Mouse (Mus musculus) lung, embryonic 15.5 days (tissue): ENCODE results near the gene Clmn. TPM values are rescaled to one million over a fixed set of nuclear protein-coding genes. Genes with fewer than 3 reads are reported as not detected.

ENCODE experiments used
- ATAC-seq: fragments of 200-750 bp; cut with Nextera tagmentation; 2 replicates; pipeline ENCODE4 v1.8.0; 2017; ENCODE audit warnings: moderate number of reproducible peaks, borderline replicate concordance; ENCODE audit not compliant: low FRiP score, low TSS enrichment; ENCODE audit errors: extremely low read depth
- H3K27ac ChIP-seq: fragments of 300-500 bp; sonication (generic); 2 replicates; pipeline ENCODE4 v1.5.1; 2015; ENCODE audit warnings: moderate library complexity, mild to moderate bottlenecking, inconsistent platforms
- H3K27me3 ChIP-seq: fragments of 300-500 bp; sonication (generic); 2 replicates; pipeline ENCODE4 v1.6.1; 2015; ENCODE audit warnings: inconsistent platforms
- H3K36me3 ChIP-seq: fragments of 300-500 bp; sonication (generic); 2 replicates; pipeline ENCODE4 v1.6.1; 2015; ENCODE audit warnings: inconsistent platforms
- H3K4me1 ChIP-seq: fragments of 300-500 bp; sonication (generic); 2 replicates; pipeline ENCODE4 v1.6.1; 2015; ENCODE audit warnings: inconsistent platforms
- H3K4me2 ChIP-seq: fragments of 300-500 bp; sonication (generic); 2 replicates; pipeline ENCODE4 v1.6.1; 2015; ENCODE audit warnings: inconsistent platforms, mild to moderate bottlenecking, moderate library complexity
- H3K4me3 ChIP-seq: fragments of 300-500 bp; sonication (generic); 2 replicates; pipeline ENCODE4 v1.5.1; 2015; ENCODE audit warnings: mild to moderate bottlenecking, inconsistent platforms
- H3K9ac ChIP-seq: fragments of 300-500 bp; sonication (generic); 2 replicates; pipeline ENCODE4 v1.6.1; 2015; ENCODE audit warnings: inconsistent platforms
- H3K9me3 ChIP-seq: fragments of 300-500 bp; sonication (generic); 2 replicates; pipeline ENCODE4 v1.6.1; 2016; ENCODE audit warnings: inconsistent platforms
- WGBS: fragments of 180-500 bp; shearing (Covaris S2); methylation state at CpG from one replicate; pipeline ENCODE4 v1.1.7; 2015; 5-methylcytosine and 5-hydroxymethylcytosine counted together
- polyA plus RNA-seq: library from polyadenylated mRNA; unstranded; fragments of >200 nt; fragmentation: Nextera tagmentation; extraction: Ambion mirVana; gene quantifications from 2 replicates; pipeline ENCODE4 v1.2.1, GENCODE M21; 2015

The Clmn gene
- polyA plus RNA-seq, 1 experiment from 2014 or later, result 3.2 TPM

- Histone ChIP-seq H3K4me1 (peaks cover 11% of the 10 kb centered on the region; the same call in 1 of the 2 replicates), H3K27ac (no peak overlapping the region), H3K9me3 (no peaks in the 10 kb centered on the region), H3K27me3 (no peaks in the 10 kb centered on the region), H3K9ac (no peak overlapping the region), H3K36me3 (no peaks in the 10 kb centered on the region), H3K4me3 (no peak overlapping the region), H3K4me2 (peak overlapping the region; percentile 41)
- ATAC-seq, result peak; percentile 90
- WGBS, result 16% methylated on average over 16 of the region's 16 CpGs
These were observed 13.0 kb downstream of the Clmn start for GRCm38 (mm10) chr12:104851711-104852508.

- no peak for ATAC-seq
These were observed 14.8 kb downstream of the Clmn start for GRCm38 (mm10) chr12:104850119-104850518.

GRCm38 (mm10) chr12:104848667-104849066, 16.2 kb downstream of the Clmn start:
- H3K4me1 ChIP-seq, result peaks cover 27% of the 10 kb centered on the region
- no peak overlapping the region for H3K4me3 ChIP-seq
- no peak for ATAC-seq
- 83% methylated on average over 9 of the region's 9 CpGs for WGBS
- H3K36me3 ChIP-seq, result no peaks in the 10 kb centered on the region
- no peaks in the 10 kb centered on the region for H3K9me3 ChIP-seq
- no peak overlapping the region for H3K27ac ChIP-seq
- no peaks in the 10 kb centered on the region for H3K27me3 ChIP-seq
- no peak overlapping the region for H3K4me2 ChIP-seq
- H3K9ac ChIP-seq, result no peak overlapping the region

More at GRCm38 (mm10) chr12:104850119-104850518, 14.8 kb downstream of the Clmn start:
- WGBS, result 71% methylated on average over 7 of the region's 7 CpGs
- Histone ChIP-seq H3K4me2 (no peak overlapping the region), H3K36me3 (no peaks in the 10 kb centered on the region), H3K9ac (no peak overlapping the region), H3K9me3 (no peaks in the 10 kb centered on the region), H3K4me3 (no peak overlapping the region), H3K4me1 (peaks cover 22% of the 10 kb centered on the region), H3K27me3 (no peaks in the 10 kb centered on the region), H3K27ac (no peak overlapping the region)

GRCm38 (mm10) chr12:104847227-104847626, 17.6 kb downstream of the Clmn start:
- ATAC-seq, result no peak
- no peaks in the 10 kb centered on the region for H3K9me3 ChIP-seq

GRCm38 (mm10) chr12:104845707-104846106, 19.2 kb downstream of the Clmn start:
- 6% methylated on average over 11 of the region's 11 CpGs for WGBS
- Histone ChIP-seq H3K4me3 (peak overlapping the region; percentile 32), H3K36me3 (no peaks in the 10 kb centered on the region), H3K9me3 (no peaks in the 10 kb centered on the region), H3K27ac (no peak overlapping the region; the same call in 1 of the 2 replicates), H3K4me2 (peak overlapping the region; percentile 57), H3K9ac (0 out of 2 replicates have a peak overlapping the region, but pooled peaks have one; percentile 27), H3K4me1 (peaks cover 16% of the 10 kb centered on the region; the same call in 1 of the 2 replicates), H3K27me3 (no peaks in the 10 kb centered on the region)
- peak; percentile 59 for ATAC-seq

More at GRCm38 (mm10) chr12:104847227-104847626, 17.6 kb downstream of the Clmn start:
- Histone ChIP-seq H3K4me1 (peaks cover 22% of the 10 kb centered on the region), H3K4me2 (no peak overlapping the region), H3K36me3 (no peaks in the 10 kb centered on the region), H3K27ac (no peak overlapping the region), H3K9ac (no peak overlapping the region), H3K4me3 (no peak overlapping the region), H3K27me3 (no peaks in the 10 kb centered on the region)
- 80% methylated on average over 4 of the region's 4 CpGs for WGBS

- no peak overlapping the region for H3K27ac ChIP-seq
- no peaks in the 10 kb centered on the region for H3K9me3 ChIP-seq
- H3K4me1 ChIP-seq, result peaks cover 16% of the 10 kb centered on the region; the same call in 1 of the 2 replicates
- no peak overlapping the region for H3K9ac ChIP-seq
- no peak for ATAC-seq
- 73% methylated on average over 4 of the region's 4 CpGs for WGBS
- H3K4me3 ChIP-seq, result no peak overlapping the region
- no peak overlapping the region for H3K4me2 ChIP-seq
- no peaks in the 10 kb centered on the region for H3K36me3 ChIP-seq
- H3K27me3 ChIP-seq, result no peaks in the 10 kb centered on the region
These were observed 19.9 kb downstream of the Clmn start for GRCm38 (mm10) chr12:104844989-104845388.

- 74% methylated on average over 4 of the region's 4 CpGs for WGBS
- ATAC-seq, result no peak
- peaks cover 16% of the 10 kb centered on the region; the same call in 1 of the 2 replicates for H3K4me1 ChIP-seq
- H3K9ac ChIP-seq, result no peak overlapping the region
- H3K27ac ChIP-seq, result no peak overlapping the region
- no peaks in the 10 kb centered on the region for H3K9me3 ChIP-seq
- no peak overlapping the region for H3K4me2 ChIP-seq
- no peaks in the 10 kb centered on the region for H3K36me3 ChIP-seq
- no peak overlapping the region for H3K4me3 ChIP-seq
- H3K27me3 ChIP-seq, result no peaks in the 10 kb centered on the region
These were observed 20.6 kb downstream of the Clmn start for GRCm38 (mm10) chr12:104844279-104844678.

- no peak overlapping the region for H3K4me3 ChIP-seq
- no peak for ATAC-seq
- no peak overlapping the region for H3K4me2 ChIP-seq
- H3K27me3 ChIP-seq, result no peaks in the 10 kb centered on the region
- H3K4me1 ChIP-seq, result peaks cover 20% of the 10 kb centered on the region; the same call in 1 of the 2 replicates
- H3K27ac ChIP-seq, result no peak overlapping the region
- no peak overlapping the region for H3K9ac ChIP-seq
- H3K36me3 ChIP-seq, result no peaks in the 10 kb centered on the region
- 78% methylated on average over 3 of the region's 3 CpGs for WGBS
- H3K9me3 ChIP-seq, result no peaks in the 10 kb centered on the region
These were observed 23.6 kb downstream of the Clmn start for GRCm38 (mm10) chr12:104841256-104841655.

GRCm38 (mm10) chr12:104838987-104839386, 25.9 kb downstream of the Clmn start:
- Histone ChIP-seq H3K27ac (no peak overlapping the region), H3K27me3 (no peaks in the 10 kb centered on the region), H3K9ac (no peak overlapping the region), H3K4me3 (no peak overlapping the region), H3K9me3 (no peaks in the 10 kb centered on the region), H3K4me2 (no peak overlapping the region), H3K4me1 (0 out of 2 replicates have a peak, but pooled peaks cover 5% of the 10 kb centered on the region), H3K36me3 (no peaks in the 10 kb centered on the region)
- 54% methylated on average over 4 of the region's 4 CpGs for WGBS
- ATAC-seq, result no peak

GRCm38 (mm10) chr12:104838462-104838861, 26.4 kb downstream of the Clmn start:
- no peak overlapping the region for H3K9ac ChIP-seq
- H3K4me1 ChIP-seq, result 0 out of 2 replicates have a peak, but pooled peaks cover 5% of the 10 kb centered on the region
- no peak for ATAC-seq
- no peak overlapping the region for H3K4me3 ChIP-seq
- H3K27ac ChIP-seq, result no peak overlapping the region
- H3K4me2 ChIP-seq, result no peak overlapping the region
- H3K9me3 ChIP-seq, result no peaks in the 10 kb centered on the region
- no peaks in the 10 kb centered on the region for H3K27me3 ChIP-seq
- H3K36me3 ChIP-seq, result no peaks in the 10 kb centered on the region

- Histone ChIP-seq H3K4me2 (no peak overlapping the region), H3K9ac (no peak overlapping the region), H3K27ac (no peak overlapping the region), H3K4me1 (0 out of 2 replicates have a peak, but pooled peaks cover 5% of the 10 kb centered on the region), H3K4me3 (no peak overlapping the region), H3K36me3 (no peaks in the 10 kb centered on the region), H3K9me3 (no peaks in the 10 kb centered on the region), H3K27me3 (no peaks in the 10 kb centered on the region)
- WGBS, result 60% methylated on average over 13 of the region's 13 CpGs
- ATAC-seq, result no peak
These were observed 26.9 kb downstream of the Clmn start for GRCm38 (mm10) chr12:104837957-104838401.
